Mouse (Mus musculus): ENCODE results near the gene Heca. TPM values are rescaled to one million over a fixed set of nuclear protein-coding genes. Genes with fewer than 3 reads are reported as not detected.
"Not testable (repeated sequence)": the region's sequence is repeated elsewhere in the genome, so short reads cannot be mapped to it uniquely, and the experiment has no call there.

Heca gene
- polyA plus RNA-seq, 1 experiment from 2014 or later, result 5.9 TPM

- Histone ChIP-seq H3K27ac (replicated peaks) (no peak overlapping the region), H3K4me1 (peaks cover 16% of the 10 kb centered on the region), H3K9me3 (replicated peaks) (no peaks in the 10 kb centered on the region), H3K9ac (no peak overlapping the region), H3K36me3 (no peaks in the 10 kb centered on the region), H3K4me2 (replicated peaks) (no peak overlapping the region), H3K27me3 (no peaks in the 10 kb centered on the region), H3K4me3 (replicated peaks) (no peak overlapping the region)
- ATAC-seq (ENCODE audit: insufficient number of reproducible peaks, low FRiP score, low TSS enrichment, low read depth), result no peak
- 61% methylated on average over 3 of the region's 3 CpGs for WGBS
These were observed 15.7 kb downstream of the Heca start for GRCm38 (mm10) chr10:17932131-17932530.

DNA sequence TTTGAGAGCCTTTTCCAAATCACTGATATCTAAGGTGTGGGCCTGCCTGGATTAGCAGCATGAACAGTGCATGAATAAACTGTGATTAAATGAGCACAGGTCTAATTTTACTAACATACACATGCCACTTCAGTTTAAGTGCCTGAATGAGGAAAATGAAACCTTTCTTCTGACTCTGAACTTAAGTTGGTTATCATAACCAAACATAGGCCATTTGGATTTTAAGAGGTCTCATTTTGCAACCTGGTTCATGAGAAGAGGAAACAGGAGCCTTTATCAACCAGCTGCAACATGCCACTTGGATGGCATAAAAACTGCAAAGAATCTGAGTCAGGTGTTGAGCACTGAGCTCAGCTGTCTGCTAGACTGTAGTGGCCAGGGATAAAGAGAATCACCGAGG is 16.7 kb downstream of the Heca start:
- H3K27ac ChIP-seq (replicated peaks), result peak overlapping the region; percentile 79
- no peak overlapping the region for H3K4me3 ChIP-seq (replicated peaks)
- H3K4me2 ChIP-seq (replicated peaks), result no peak overlapping the region
- no peak overlapping the region for H3K9ac ChIP-seq
- H3K36me3 ChIP-seq, result no peaks in the 10 kb centered on the region
- no peaks in the 10 kb centered on the region for H3K27me3 ChIP-seq
- H3K9me3 ChIP-seq (replicated peaks), result no peaks in the 10 kb centered on the region
- ATAC-seq (ENCODE audit: insufficient number of reproducible peaks, low FRiP score, low TSS enrichment, low read depth), result no peak
- WGBS, result 59% methylated on average over 1 of the region's 1 CpGs
- H3K4me1 ChIP-seq, result peaks cover 16% of the 10 kb centered on the region

DNA sequence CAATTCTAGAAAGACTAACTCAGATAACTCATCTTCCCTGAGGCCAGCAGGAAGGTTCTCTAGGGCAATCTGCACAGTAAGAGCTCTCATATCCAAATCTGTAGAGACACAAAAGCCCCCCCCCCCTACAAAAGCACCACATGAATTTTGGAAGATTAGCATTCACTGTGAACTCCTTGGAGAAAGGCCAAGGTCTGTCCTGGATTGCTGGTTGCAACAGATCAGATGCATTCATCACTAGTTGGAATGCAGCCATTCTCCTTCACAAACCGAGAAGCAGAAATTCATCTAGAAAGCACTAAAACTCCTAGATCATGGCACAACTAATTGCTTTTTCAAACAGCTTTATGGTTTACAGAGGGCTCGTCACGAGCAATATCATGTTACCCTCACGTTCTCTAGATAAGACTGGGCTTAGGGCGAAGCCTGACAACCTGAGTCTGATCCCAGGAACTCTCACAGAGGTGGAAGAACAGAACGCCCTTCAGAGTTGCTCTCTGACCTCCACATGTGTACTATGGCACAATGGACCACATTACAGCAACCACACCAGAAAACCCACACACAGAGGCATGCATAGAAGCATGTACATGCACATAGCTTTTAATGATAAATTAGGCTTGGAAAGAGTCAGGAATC is 17.3 kb downstream of the Heca start:
- H3K27ac ChIP-seq (replicated peaks), result peak overlapping the region; percentile 79
- H3K9me3 ChIP-seq (replicated peaks), result no peaks in the 10 kb centered on the region
- no peak overlapping the region for H3K4me3 ChIP-seq (replicated peaks)
- no peaks in the 10 kb centered on the region for H3K27me3 ChIP-seq
- no peak overlapping the region for H3K9ac ChIP-seq
- 19% methylated on average over 6 of the region's 6 CpGs for WGBS
- H3K36me3 ChIP-seq, result no peaks in the 10 kb centered on the region
- ATAC-seq (ENCODE audit: insufficient number of reproducible peaks, low FRiP score, low TSS enrichment, low read depth), result no peak
- peaks cover 16% of the 10 kb centered on the region for H3K4me1 ChIP-seq
- no peak overlapping the region for H3K4me2 ChIP-seq (replicated peaks)

GRCm38 (mm10) chr10:17925200-17925599 is 22.7 kb downstream of the Heca start:
- no peaks in the 10 kb centered on the region for H3K9me3 ChIP-seq (replicated peaks)
- 93% methylated on average over 3 of the region's 3 CpGs for WGBS
- no peak for ATAC-seq (ENCODE audit: insufficient number of reproducible peaks, low FRiP score, low TSS enrichment, low read depth)
- no peaks in the 10 kb centered on the region for H3K36me3 ChIP-seq
- H3K4me1 ChIP-seq, result no peaks in the 10 kb centered on the region
- no peak overlapping the region for H3K4me2 ChIP-seq (replicated peaks)
- H3K27me3 ChIP-seq, result no peaks in the 10 kb centered on the region
- H3K27ac ChIP-seq (replicated peaks), result no peak overlapping the region
- no peak overlapping the region for H3K9ac ChIP-seq
- H3K4me3 ChIP-seq (replicated peaks), result no peak overlapping the region

GRCm38 (mm10) chr10:17924166-17924565 is 23.7 kb downstream of the Heca start:
- Histone ChIP-seq H3K27me3 (no peaks in the 10 kb centered on the region), H3K4me3 (replicated peaks) (no peak overlapping the region), H3K27ac (replicated peaks) (no peak overlapping the region), H3K9me3 (replicated peaks) (no peaks in the 10 kb centered on the region), H3K4me1 (no peaks in the 10 kb centered on the region), H3K9ac (no peak overlapping the region), H3K36me3 (no peaks in the 10 kb centered on the region), H3K4me2 (replicated peaks) (no peak overlapping the region)
- 63% methylated on average over 3 of the region's 3 CpGs for WGBS
- ATAC-seq (ENCODE audit: insufficient number of reproducible peaks, low FRiP score, low TSS enrichment, low read depth), result no peak

DNA sequence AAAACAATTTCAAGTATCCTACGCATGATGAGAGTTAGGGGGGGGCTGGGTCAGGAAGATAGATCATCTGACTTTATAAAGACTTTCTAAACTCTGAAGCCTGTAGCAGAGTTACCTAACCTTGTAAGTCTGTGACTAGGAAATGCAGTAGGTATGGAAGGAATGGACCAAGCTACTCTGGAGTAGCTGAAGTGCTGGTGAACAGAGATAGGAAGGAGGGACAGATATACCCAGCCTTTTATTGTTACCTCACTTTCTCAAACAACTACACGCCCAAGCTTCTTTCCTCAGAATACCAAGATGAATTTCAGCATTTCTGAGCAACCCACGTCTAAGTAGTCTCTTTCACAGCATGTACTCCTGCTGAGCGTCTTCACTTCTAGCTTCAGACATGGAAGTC is 26.5 kb downstream of the Heca start:
- H3K4me3 ChIP-seq (replicated peaks), result no peak overlapping the region
- no peak for ATAC-seq (ENCODE audit: insufficient number of reproducible peaks, low FRiP score, low TSS enrichment, low read depth)
- H3K9ac ChIP-seq, result no peak overlapping the region
- 78% methylated on average over 4 of the region's 4 CpGs for WGBS
- no peaks in the 10 kb centered on the region for H3K9me3 ChIP-seq (replicated peaks)
- no peaks in the 10 kb centered on the region for H3K36me3 ChIP-seq
- H3K27ac ChIP-seq (replicated peaks), result no peak overlapping the region
- H3K4me1 ChIP-seq, result no peaks in the 10 kb centered on the region
- H3K4me2 ChIP-seq (replicated peaks), result no peak overlapping the region
- no peaks in the 10 kb centered on the region for H3K27me3 ChIP-seq

DNA sequence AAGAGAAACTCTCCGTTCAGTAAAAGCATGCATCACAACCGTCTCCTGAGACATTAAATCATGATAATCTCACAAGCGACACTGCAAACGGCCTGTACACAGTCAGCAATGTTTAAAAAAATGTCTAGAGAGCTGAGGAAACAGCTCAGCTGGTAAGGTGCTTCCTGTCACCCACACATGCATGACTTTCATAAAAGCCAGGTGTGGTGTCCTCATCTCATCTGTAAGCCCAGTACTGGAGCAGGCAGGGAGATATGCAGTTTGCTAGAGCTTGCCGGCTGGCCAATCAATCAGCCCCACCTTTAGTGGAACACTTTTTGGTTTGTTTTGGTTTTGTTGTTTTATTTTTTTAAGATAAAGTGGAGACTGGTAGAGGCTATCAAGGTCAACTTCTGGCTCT is 27.9 kb downstream of the Heca start:
- no peak overlapping the region for H3K27ac ChIP-seq (replicated peaks)
- H3K36me3 ChIP-seq, result peaks cover 9% of the 10 kb centered on the region
- no peak for ATAC-seq (ENCODE audit: insufficient number of reproducible peaks, low FRiP score, low TSS enrichment, low read depth)
- H3K9me3 ChIP-seq (replicated peaks), result no peaks in the 10 kb centered on the region
- H3K4me2 ChIP-seq (replicated peaks), result no peak overlapping the region
- no peaks in the 10 kb centered on the region for H3K4me1 ChIP-seq
- H3K9ac ChIP-seq, result no peak overlapping the region
- no peak overlapping the region for H3K4me3 ChIP-seq (replicated peaks)
- no peaks in the 10 kb centered on the region for H3K27me3 ChIP-seq
- WGBS, result 66% methylated on average over 5 of the region's 5 CpGs

DNA sequence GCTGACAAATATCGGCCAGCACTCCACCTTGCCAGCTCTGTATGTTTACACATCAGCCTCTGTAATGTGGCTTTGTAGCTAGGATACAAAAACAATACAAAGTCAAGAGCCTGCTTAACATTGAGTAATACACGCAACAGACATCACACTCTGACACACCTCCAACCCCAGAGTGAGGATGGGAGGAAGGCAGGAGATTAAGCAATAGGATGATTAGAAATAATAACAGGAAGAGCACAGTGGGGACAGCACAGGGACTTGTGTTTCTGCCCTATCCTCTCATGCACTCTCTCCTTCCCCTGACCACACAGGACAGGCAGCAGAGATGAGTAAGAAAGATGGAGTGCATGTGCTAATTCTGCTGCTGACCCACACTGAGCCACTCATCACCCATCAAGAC is 28.8 kb downstream of the Heca start:
- WGBS, result 89% methylated on average over 2 of the region's 2 CpGs
- Histone ChIP-seq H3K36me3 (peaks cover 11% of the 10 kb centered on the region), H3K4me3 (replicated peaks) (no peak overlapping the region), H3K4me1 (no peaks in the 10 kb centered on the region), H3K27me3 (no peaks in the 10 kb centered on the region), H3K4me2 (replicated peaks) (no peak overlapping the region), H3K27ac (replicated peaks) (no peak overlapping the region), H3K9ac (no peak overlapping the region), H3K9me3 (replicated peaks) (no peaks in the 10 kb centered on the region)
- no peak for ATAC-seq (ENCODE audit: insufficient number of reproducible peaks, low FRiP score, low TSS enrichment, low read depth)

DNA sequence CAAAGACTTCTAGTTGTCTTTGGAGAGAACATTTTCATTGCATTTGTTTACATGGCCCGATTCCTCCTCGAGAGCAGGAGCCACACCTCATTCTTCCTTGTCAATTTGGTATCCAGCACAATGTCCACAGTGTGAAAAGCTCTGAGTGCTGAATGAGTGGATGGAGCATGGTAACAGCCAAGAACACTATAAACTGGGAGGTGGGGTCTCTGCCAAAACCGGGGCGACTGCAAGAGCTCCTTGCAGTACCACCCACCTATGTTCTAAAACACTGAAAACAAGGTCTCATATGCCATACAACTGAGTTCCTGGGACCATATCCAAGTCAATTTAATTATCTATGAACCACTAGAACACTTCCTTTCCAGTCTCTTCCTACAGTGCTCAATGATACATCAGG is 39.1 kb downstream of the Heca start:
- Histone ChIP-seq H3K4me3 (replicated peaks) (no peak overlapping the region), H3K4me1 (no peaks in the 10 kb centered on the region), H3K27ac (replicated peaks) (no peak overlapping the region), H3K27me3 (no peaks in the 10 kb centered on the region), H3K36me3 (peaks cover 15% of the 10 kb centered on the region), H3K4me2 (replicated peaks) (no peak overlapping the region), H3K9me3 (replicated peaks) (no peaks in the 10 kb centered on the region), H3K9ac (no peak overlapping the region)
- 80% methylated on average over 4 of the region's 4 CpGs for WGBS
- no peak for ATAC-seq (ENCODE audit: insufficient number of reproducible peaks, low FRiP score, low TSS enrichment, low read depth)

DNA sequence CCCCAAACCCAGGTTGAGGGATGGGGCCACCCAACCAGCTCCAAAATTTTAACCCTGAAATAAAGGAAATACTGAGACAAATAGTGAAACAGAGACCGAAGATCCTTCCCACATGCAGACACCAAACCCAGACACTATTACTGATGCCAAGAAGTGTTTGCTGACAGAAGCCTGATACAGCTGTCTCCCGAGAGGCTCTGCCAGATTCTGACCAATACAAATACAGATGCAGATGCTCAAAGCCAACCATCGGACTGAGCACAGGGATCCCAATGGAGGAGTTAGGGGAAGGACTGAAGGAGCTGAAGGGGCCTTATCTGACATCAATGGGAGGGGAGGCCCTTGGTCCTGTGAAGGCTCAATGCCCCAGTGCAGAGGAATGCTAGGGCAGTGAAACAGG is 41.5 kb downstream of the Heca start:
- not testable (repeated sequence) for H3K4me1 ChIP-seq; H3K9me3 ChIP-seq (replicated peaks); H3K27ac ChIP-seq (replicated peaks); H3K4me3 ChIP-seq (replicated peaks); H3K4me2 ChIP-seq (replicated peaks); H3K9ac ChIP-seq; ATAC-seq (ENCODE audit: insufficient number of reproducible peaks, low FRiP score, low TSS enrichment, low read depth); H3K27me3 ChIP-seq
- 81% methylated on average over 3 of the region's 3 CpGs for WGBS
- peaks cover 29% of the 10 kb centered on the region for H3K36me3 ChIP-seq

- WGBS, result 71% methylated on average over 2 of the region's 2 CpGs
- Histone ChIP-seq H3K4me1 (no peaks in the 10 kb centered on the region), H3K36me3 (peaks cover 34% of the 10 kb centered on the region), H3K4me2 (replicated peaks) (no peak overlapping the region), H3K9me3 (replicated peaks) (no peaks in the 10 kb centered on the region), H3K9ac (no peak overlapping the region), H3K27ac (replicated peaks) (no peak overlapping the region), H3K27me3 (no peaks in the 10 kb centered on the region), H3K4me3 (replicated peaks) (no peak overlapping the region)
- ATAC-seq (ENCODE audit: insufficient number of reproducible peaks, low FRiP score, low TSS enrichment, low read depth), result no peak
These were observed 44.4 kb downstream of the Heca start for GRCm38 (mm10) chr10:17903449-17903848.

- H3K4me3 ChIP-seq (replicated peaks), result no peak overlapping the region
- H3K36me3 ChIP-seq, result no peaks in the 10 kb centered on the region
- no peak overlapping the region for H3K9ac ChIP-seq
- no peaks in the 10 kb centered on the region for H3K9me3 ChIP-seq (replicated peaks)
- 73% methylated on average over 2 of the region's 2 CpGs for WGBS
- no peak overlapping the region for H3K27ac ChIP-seq (replicated peaks)
- no peaks in the 10 kb centered on the region for H3K27me3 ChIP-seq
- H3K4me1 ChIP-seq, result no peaks in the 10 kb centered on the region
- H3K4me2 ChIP-seq (replicated peaks), result no peak overlapping the region
- no peak for ATAC-seq (ENCODE audit: insufficient number of reproducible peaks, low FRiP score, low TSS enrichment, low read depth)
These were observed 67.1 kb downstream of the Heca start for GRCm38 (mm10) chr10:17880724-17881123.

Data from embryonic facial prominence, embryonic 15.5 days (tissue).